Mouse (Mus musculus): Measurements from ENCODE around the gene Rpsa. TPM values are rescaled to one million over a fixed set of nuclear protein-coding genes. Genes with fewer than 3 reads are reported as not detected.

The Rpsa gene
- polyA plus RNA-seq, 1 experiment from 2014 or later: 1,462 TPM

GRCm38 (mm10) chr9:120114789-120115151, 12.7 kb upstream of the Rpsa start:
- H3K36me3 ChIP-seq: peaks cover 28% of the 10 kb centered on the region
- peaks cover 4% of the 10 kb centered on the region; the same call in 1 of the 2 replicates for H3K4me1 ChIP-seq
- no peak overlapping the region for H3K9ac ChIP-seq
- H3K27me3 ChIP-seq: no peaks in the 10 kb centered on the region
- ATAC-seq (ENCODE audit: insufficient number of reproducible peaks, low FRiP score, low TSS enrichment, low read depth): no peak
- no peak overlapping the region for H3K27ac ChIP-seq
- no peak overlapping the region for H3K4me3 ChIP-seq
- H3K4me2 ChIP-seq: no peak overlapping the region
- WGBS: 95% methylated on average over 2 of the region's 2 CpGs
- no peaks in the 10 kb centered on the region for H3K9me3 ChIP-seq

- no peak for ATAC-seq (ENCODE audit: insufficient number of reproducible peaks, low FRiP score, low TSS enrichment, low read depth)
- 0 out of 2 replicates have a peak overlapping the region, but pooled peaks have one; percentile 17 for H3K27ac ChIP-seq
- 79% methylated on average over 5 of the region's 5 CpGs for WGBS
Observed at GRCm38 (mm10) chr9:120115580-120115979, 11.9 kb upstream of the Rpsa start.

GRCm38 (mm10) chr9:120116184-120116624, 11.3 kb upstream of the Rpsa start:
- H3K9ac ChIP-seq: no peak overlapping the region

More at GRCm38 (mm10) chr9:120115580-120115979, 11.9 kb upstream of the Rpsa start:
- no peak overlapping the region for H3K4me3 ChIP-seq
- H3K4me1 ChIP-seq: peaks cover 4% of the 10 kb centered on the region; the same call in 1 of the 2 replicates
- H3K9ac ChIP-seq: no peak overlapping the region
- peaks cover 36% of the 10 kb centered on the region for H3K36me3 ChIP-seq
- H3K4me2 ChIP-seq: no peak overlapping the region
- H3K27me3 ChIP-seq: no peaks in the 10 kb centered on the region
- H3K9me3 ChIP-seq: no peaks in the 10 kb centered on the region

GRCm38 (mm10) chr9:120118212-120118611, 9.3 kb upstream of the Rpsa start:
- Histone ChIP-seq H3K27ac (no peak overlapping the region), H3K4me1 (no peaks in the 10 kb centered on the region), H3K36me3 (peaks cover 54% of the 10 kb centered on the region), H3K4me2 (no peak overlapping the region), H3K27me3 (no peaks in the 10 kb centered on the region), H3K9me3 (no peaks in the 10 kb centered on the region), H3K4me3 (no peak overlapping the region), H3K9ac (no peak overlapping the region)
- 83% methylated on average over 4 of the region's 4 CpGs for WGBS
- ATAC-seq (ENCODE audit: insufficient number of reproducible peaks, low FRiP score, low TSS enrichment, low read depth): no peak

More at GRCm38 (mm10) chr9:120116184-120116624, 11.3 kb upstream of the Rpsa start:
- Histone ChIP-seq H3K27me3 (no peaks in the 10 kb centered on the region), H3K9me3 (no peaks in the 10 kb centered on the region), H3K27ac (no peak overlapping the region), H3K4me2 (no peak overlapping the region), H3K36me3 (peaks cover 43% of the 10 kb centered on the region), H3K4me3 (no peak overlapping the region), H3K4me1 (peaks cover 1% of the 10 kb centered on the region; the same call in 1 of the 2 replicates)
- WGBS: 86% methylated on average over 8 of the region's 8 CpGs
- ATAC-seq (ENCODE audit: insufficient number of reproducible peaks, low FRiP score, low TSS enrichment, low read depth): no peak

GRCm38 (mm10) chr9:120120503-120120902, 7.0 kb upstream of the Rpsa start:
- WGBS: 93% methylated on average over 7 of the region's 7 CpGs

GRCm38 (mm10) chr9:120126868-120127267, 621 bp upstream of the Rpsa start:
- Histone ChIP-seq H3K4me1 (peaks cover 15% of the 10 kb centered on the region), H3K27ac (peak overlapping the region; percentile 88), H3K9ac (peak overlapping the region; percentile 37; the same call in 1 of the 2 replicates), H3K9me3 (no peaks in the 10 kb centered on the region), H3K36me3 (peaks cover 53% of the 10 kb centered on the region), H3K4me3 (peak overlapping the region; percentile 100), H3K27me3 (no peaks in the 10 kb centered on the region), H3K4me2 (peak overlapping the region; percentile 54)
- ATAC-seq (ENCODE audit: insufficient number of reproducible peaks, low FRiP score, low TSS enrichment, low read depth): no peak
- 53% methylated on average over 11 of the region's 11 CpGs for WGBS

More at GRCm38 (mm10) chr9:120120503-120120902, 7.0 kb upstream of the Rpsa start:
- no peaks in the 10 kb centered on the region for H3K9me3 ChIP-seq
- no peaks in the 10 kb centered on the region for H3K4me1 ChIP-seq
- H3K9ac ChIP-seq: no peak overlapping the region
- H3K27me3 ChIP-seq: no peaks in the 10 kb centered on the region
- no peak overlapping the region for H3K4me3 ChIP-seq
- no peak overlapping the region for H3K27ac ChIP-seq
- no peak overlapping the region for H3K4me2 ChIP-seq
- ATAC-seq (ENCODE audit: insufficient number of reproducible peaks, low FRiP score, low TSS enrichment, low read depth): no peak
- H3K36me3 ChIP-seq: peaks cover 67% of the 10 kb centered on the region

- peak overlapping the region; percentile 100; the same call in 1 of the 2 replicates for H3K9ac ChIP-seq
- ATAC-seq (ENCODE audit: insufficient number of reproducible peaks, low FRiP score, low TSS enrichment, low read depth): no peak
- 0 out of 2 replicates have a peak overlapping the region, but pooled peaks have one; percentile 57 for H3K27ac ChIP-seq
- peaks cover 15% of the 10 kb centered on the region for H3K4me1 ChIP-seq
- H3K27me3 ChIP-seq: no peaks in the 10 kb centered on the region
- H3K9me3 ChIP-seq: no peaks in the 10 kb centered on the region
- WGBS: 69% methylated on average over 10 of the region's 10 CpGs
- H3K4me2 ChIP-seq: peak overlapping the region; percentile 53
- peak overlapping the region; percentile 100 for H3K4me3 ChIP-seq
- H3K36me3 ChIP-seq: peaks cover 44% of the 10 kb centered on the region
Observed at GRCm38 (mm10) chr9:120129276-120129675, 1.8 kb downstream of the Rpsa start.

GRCm38 (mm10) chr9:120131784-120132288, 4.3 kb downstream of the Rpsa start:
- Histone ChIP-seq H3K4me2 (no peak overlapping the region), H3K4me1 (peaks cover 14% of the 10 kb centered on the region), H3K9ac (no peak overlapping the region), H3K36me3 (peaks cover 42% of the 10 kb centered on the region), H3K27me3 (no peaks in the 10 kb centered on the region), H3K9me3 (no peaks in the 10 kb centered on the region), H3K4me3 (no peak overlapping the region), H3K27ac (no peak overlapping the region)
- ATAC-seq (ENCODE audit: insufficient number of reproducible peaks, low FRiP score, low TSS enrichment, low read depth): no peak
- 83% methylated on average over 3 of the region's 3 CpGs for WGBS

- Histone ChIP-seq H3K27me3 (no peaks in the 10 kb centered on the region), H3K4me1 (peaks cover 12% of the 10 kb centered on the region), H3K27ac (peak overlapping the region; percentile 47), H3K9ac (no peak overlapping the region), H3K4me2 (no peak overlapping the region), H3K36me3 (peaks cover 42% of the 10 kb centered on the region), H3K4me3 (no peak overlapping the region), H3K9me3 (no peaks in the 10 kb centered on the region)
- no peak for ATAC-seq (ENCODE audit: insufficient number of reproducible peaks, low FRiP score, low TSS enrichment, low read depth)
- WGBS: 34% methylated on average over 8 of the region's 8 CpGs
Observed at GRCm38 (mm10) chr9:120132980-120133754, 5.7 kb downstream of the Rpsa start.

GRCm38 (mm10) chr9:120133755-120134475, 6.4 kb downstream of the Rpsa start:
- Histone ChIP-seq H3K27ac (0 out of 2 replicates have a peak overlapping the region, but pooled peaks have one; percentile 14), H3K4me2 (no peak overlapping the region), H3K4me1 (peaks cover 7% of the 10 kb centered on the region), H3K9ac (no peak overlapping the region), H3K9me3 (no peaks in the 10 kb centered on the region), H3K27me3 (no peaks in the 10 kb centered on the region), H3K36me3 (peaks cover 38% of the 10 kb centered on the region), H3K4me3 (no peak overlapping the region)
- no peak for ATAC-seq (ENCODE audit: insufficient number of reproducible peaks, low FRiP score, low TSS enrichment, low read depth)
- 36% methylated on average over 6 of the region's 6 CpGs for WGBS

- no peaks in the 10 kb centered on the region for H3K27me3 ChIP-seq
- H3K4me1 ChIP-seq: no peaks in the 10 kb centered on the region
- H3K27ac ChIP-seq: 0 out of 2 replicates have a peak overlapping the region, but pooled peaks have one; percentile 14
- H3K36me3 ChIP-seq: peaks cover 31% of the 10 kb centered on the region
- no peaks in the 10 kb centered on the region for H3K9me3 ChIP-seq
- no peak overlapping the region for H3K9ac ChIP-seq
- ATAC-seq (ENCODE audit: insufficient number of reproducible peaks, low FRiP score, low TSS enrichment, low read depth): no peak
- no peak overlapping the region for H3K4me3 ChIP-seq
- 76% methylated on average over 13 of the region's 13 CpGs for WGBS
- no peak overlapping the region for H3K4me2 ChIP-seq
Observed at GRCm38 (mm10) chr9:120134529-120135160, 7.2 kb downstream of the Rpsa start.
